Mouse (Mus musculus) limb, embryonic 13.5 days (tissue): ENCODE results near the gene Inpp4b. TPM values are rescaled to one million over a fixed set of nuclear protein-coding genes. Genes with fewer than 3 reads are reported as not detected.

Experiments
- ATAC-seq: fragments of 200-750 bp; cut with Nextera tagmentation; 2 replicates; pipeline ENCODE4 v1.8.0; 2017; ENCODE audit warnings: low read depth, moderate number of reproducible peaks, moderate TSS enrichment; ENCODE audit not compliant: low FRiP score
- H3K27ac ChIP-seq: fragments of 300-500 bp; sonication (generic); 2 replicates; pipeline ENCODE4 v1.5.1; 2015; ENCODE audit warnings: inconsistent platforms, mild to moderate bottlenecking, moderate library complexity
- H3K27me3 ChIP-seq: fragments of 300-500 bp; sonication (generic); 2 replicates; pipeline ENCODE4 v1.6.1; 2015; ENCODE audit warnings: mild to moderate bottlenecking, inconsistent platforms
- H3K36me3 ChIP-seq: fragments of 300-500 bp; sonication (generic); 2 replicates; pipeline ENCODE4 v1.6.1; 2015; ENCODE audit warnings: inconsistent platforms, mild to moderate bottlenecking, moderate library complexity
- H3K4me1 ChIP-seq: fragments of 300-500 bp; sonication (generic); 2 replicates; pipeline ENCODE4 v1.6.1; 2015; ENCODE audit warnings: inconsistent platforms
- H3K4me2 ChIP-seq: fragments of 300-500 bp; sonication (generic); replicated peaks from 2 replicates; pipeline ENCODE4 v1.6.1; 2015; ENCODE audit warnings: inconsistent platforms, mild to moderate bottlenecking, moderate library complexity
- H3K4me3 ChIP-seq: fragments of 300-500 bp; sonication (generic); 2 replicates; pipeline ENCODE4 v1.5.1; 2015; ENCODE audit warnings: moderate library complexity, mild to moderate bottlenecking, inconsistent platforms
- H3K9ac ChIP-seq: fragments of 300-500 bp; sonication (generic); 2 replicates; pipeline ENCODE4 v1.6.1; 2015; ENCODE audit warnings: mild to moderate bottlenecking, inconsistent platforms
- H3K9me3 ChIP-seq: fragments of 300-500 bp; sonication (generic); 2 replicates; pipeline ENCODE4 v1.6.1; 2016; ENCODE audit warnings: inconsistent platforms
- WGBS: fragments of 180-500 bp; shearing (Covaris S2); methylation state at CpG from one replicate; pipeline ENCODE4 v1.1.7; 2015; 5-methylcytosine and 5-hydroxymethylcytosine counted together
- polyA plus RNA-seq: library from polyadenylated mRNA; unstranded; fragments of >200 nt; fragmentation: Nextera tagmentation; extraction: Ambion mirVana; gene quantifications from 2 replicates; pipeline ENCODE4 v1.2.1, GENCODE M21; 2015

Gene Inpp4b
- polyA plus RNA-seq, 1 experiment from 2014 or later = 19.3 TPM

- Histone ChIP-seq H3K27ac (no peak overlapping the region), H3K9me3 (no peaks in the 10 kb centered on the region), H3K27me3 (no peaks in the 10 kb centered on the region), H3K4me2 (no peak overlapping the region), H3K9ac (no peak overlapping the region), H3K4me1 (no peaks in the 10 kb centered on the region), H3K36me3 (no peaks in the 10 kb centered on the region), H3K4me3 (no peak overlapping the region)
- no peak for ATAC-seq
- 54% methylated on average over 2 of the region's 2 CpGs for WGBS
These were observed 182.2 kb downstream of the Inpp4b start for GRCm38 (mm10) chr8:81524561-81524960.

- ATAC-seq = no peak
- WGBS = 11% methylated on average over 4 of the region's 4 CpGs
- Histone ChIP-seq H3K27me3 (no peaks in the 10 kb centered on the region), H3K4me1 (no peaks in the 10 kb centered on the region), H3K9me3 (no peaks in the 10 kb centered on the region), H3K4me3 (no peak overlapping the region), H3K36me3 (no peaks in the 10 kb centered on the region), H3K9ac (no peak overlapping the region), H3K27ac (no peak overlapping the region), H3K4me2 (no peak overlapping the region)
These were observed 185.3 kb downstream of the Inpp4b start for GRCm38 (mm10) chr8:81527661-81528060.

GRCm38 (mm10) chr8:81538310-81538709, 196.0 kb downstream of the Inpp4b start:
- WGBS = 91% methylated on average over 3 of the region's 3 CpGs
- no peak for ATAC-seq

GRCm38 (mm10) chr8:81558550-81558949, 216.2 kb downstream of the Inpp4b start:
- no peaks in the 10 kb centered on the region for H3K9me3 ChIP-seq
- H3K27ac ChIP-seq = no peak overlapping the region
- 85% methylated on average over 4 of the region's 4 CpGs for WGBS
- ATAC-seq = no peak
- no peaks in the 10 kb centered on the region for H3K4me1 ChIP-seq
- no peaks in the 10 kb centered on the region for H3K36me3 ChIP-seq
- no peak overlapping the region for H3K4me2 ChIP-seq
- H3K9ac ChIP-seq = no peak overlapping the region
- H3K27me3 ChIP-seq = no peaks in the 10 kb centered on the region
- no peak overlapping the region for H3K4me3 ChIP-seq

More at GRCm38 (mm10) chr8:81538310-81538709, 196.0 kb downstream of the Inpp4b start:
- Histone ChIP-seq H3K4me1 (no peaks in the 10 kb centered on the region), H3K4me3 (no peak overlapping the region), H3K9me3 (no peaks in the 10 kb centered on the region), H3K27me3 (no peaks in the 10 kb centered on the region), H3K4me2 (no peak overlapping the region), H3K36me3 (no peaks in the 10 kb centered on the region), H3K9ac (no peak overlapping the region), H3K27ac (no peak overlapping the region)

GRCm38 (mm10) chr8:81562405-81562804, 220.0 kb downstream of the Inpp4b start:
- H3K4me2 ChIP-seq = no peak overlapping the region
- H3K27ac ChIP-seq = no peak overlapping the region
- no peaks in the 10 kb centered on the region for H3K9me3 ChIP-seq
- H3K4me1 ChIP-seq = no peaks in the 10 kb centered on the region
- no peaks in the 10 kb centered on the region for H3K36me3 ChIP-seq
- no peak for ATAC-seq
- no peak overlapping the region for H3K4me3 ChIP-seq
- no peak overlapping the region for H3K9ac ChIP-seq
- 71% methylated on average over 1 of the region's 1 CpGs for WGBS
- no peaks in the 10 kb centered on the region for H3K27me3 ChIP-seq

GRCm38 (mm10) chr8:81565484-81565883, 223.1 kb downstream of the Inpp4b start:
- whole genome bisulfite sequencing = 78% methylated on average over 4 of the region's 4 CpGs
- H3K9ac ChIP-seq = no peak overlapping the region
- H3K4me1 ChIP-seq = no peaks in the 10 kb centered on the region
- no peak overlapping the region for H3K4me2 ChIP-seq
- no peaks in the 10 kb centered on the region for H3K9me3 ChIP-seq
- no peak overlapping the region for H3K27ac ChIP-seq
- no peaks in the 10 kb centered on the region for H3K27me3 ChIP-seq
- ATAC-seq = no peak
- H3K36me3 ChIP-seq = no peaks in the 10 kb centered on the region
- H3K4me3 ChIP-seq = no peak overlapping the region

GRCm38 (mm10) chr8:81572319-81573104, 230.2 kb downstream of the Inpp4b start:
- no peaks in the 10 kb centered on the region for H3K9me3 ChIP-seq
- WGBS = 83% methylated on average over 1 of the region's 1 CpGs
- ATAC-seq = no peak
- H3K27ac ChIP-seq = no peak overlapping the region
- H3K36me3 ChIP-seq = no peaks in the 10 kb centered on the region
- H3K9ac ChIP-seq = no peak overlapping the region
- no peaks in the 10 kb centered on the region for H3K4me1 ChIP-seq
- no peaks in the 10 kb centered on the region for H3K27me3 ChIP-seq
- no peak overlapping the region for H3K4me3 ChIP-seq
- H3K4me2 ChIP-seq = no peak overlapping the region

GRCm38 (mm10) chr8:81575268-81575917, 233.0 kb downstream of the Inpp4b start:
- Histone ChIP-seq H3K27ac (no peak overlapping the region), H3K9me3 (no peaks in the 10 kb centered on the region), H3K36me3 (no peaks in the 10 kb centered on the region), H3K9ac (no peak overlapping the region), H3K4me3 (no peak overlapping the region), H3K4me1 (peaks cover 10% of the 10 kb centered on the region; the same call in 1 of the 2 replicates), H3K27me3 (no peaks in the 10 kb centered on the region), H3K4me2 (no peak overlapping the region)
- ATAC-seq = no peak
- WGBS = 89% methylated on average over 3 of the region's 3 CpGs

GRCm38 (mm10) chr8:81578951-81579350, 236.6 kb downstream of the Inpp4b start:
- peak; percentile 61 for ATAC-seq
- no peaks in the 10 kb centered on the region for H3K27me3 ChIP-seq
- no peak overlapping the region for H3K4me3 ChIP-seq
- no peak overlapping the region for H3K4me2 ChIP-seq
- H3K9me3 ChIP-seq = no peaks in the 10 kb centered on the region
- H3K9ac ChIP-seq = no peak overlapping the region
- no peaks in the 10 kb centered on the region for H3K36me3 ChIP-seq
- 30% methylated on average over 3 of the region's 3 CpGs for WGBS
- H3K4me1 ChIP-seq = peaks cover 10% of the 10 kb centered on the region; the same call in 1 of the 2 replicates
- no peak overlapping the region for H3K27ac ChIP-seq

GRCm38 (mm10) chr8:81581817-81582437, 239.6 kb downstream of the Inpp4b start:
- Histone ChIP-seq H3K9ac (no peak overlapping the region), H3K4me3 (no peak overlapping the region), H3K27ac (no peak overlapping the region), H3K4me1 (peaks cover 10% of the 10 kb centered on the region; the same call in 1 of the 2 replicates), H3K36me3 (no peaks in the 10 kb centered on the region), H3K4me2 (no peak overlapping the region), H3K27me3 (no peaks in the 10 kb centered on the region), H3K9me3 (no peaks in the 10 kb centered on the region)
- ATAC-seq = no peak
- 80% methylated on average over 2 of the region's 2 CpGs for WGBS

GRCm38 (mm10) chr8:81582906-81583305, 240.6 kb downstream of the Inpp4b start:
- no peak overlapping the region for H3K4me3 ChIP-seq
- 81% methylated on average over 1 of the region's 1 CpGs for WGBS
- H3K36me3 ChIP-seq = no peaks in the 10 kb centered on the region
- H3K4me1 ChIP-seq = peaks cover 10% of the 10 kb centered on the region; the same call in 1 of the 2 replicates
- no peak for ATAC-seq
- no peak overlapping the region for H3K4me2 ChIP-seq
- no peak overlapping the region for H3K9ac ChIP-seq
- H3K27me3 ChIP-seq = no peaks in the 10 kb centered on the region
- H3K9me3 ChIP-seq = no peaks in the 10 kb centered on the region
- no peak overlapping the region for H3K27ac ChIP-seq

GRCm38 (mm10) chr8:81586783-81587182, 244.4 kb downstream of the Inpp4b start:
- Histone ChIP-seq H3K27ac (no peak overlapping the region), H3K9me3 (no peaks in the 10 kb centered on the region), H3K4me2 (no peak overlapping the region), H3K4me3 (no peak overlapping the region), H3K4me1 (no peaks in the 10 kb centered on the region), H3K27me3 (no peaks in the 10 kb centered on the region), H3K36me3 (no peaks in the 10 kb centered on the region), H3K9ac (no peak overlapping the region)
- no peak for ATAC-seq
- WGBS = 89% methylated on average over 5 of the region's 5 CpGs
